Mouse (Mus musculus): Measurements from ENCODE around the gene Zbtb32.

DNA sequence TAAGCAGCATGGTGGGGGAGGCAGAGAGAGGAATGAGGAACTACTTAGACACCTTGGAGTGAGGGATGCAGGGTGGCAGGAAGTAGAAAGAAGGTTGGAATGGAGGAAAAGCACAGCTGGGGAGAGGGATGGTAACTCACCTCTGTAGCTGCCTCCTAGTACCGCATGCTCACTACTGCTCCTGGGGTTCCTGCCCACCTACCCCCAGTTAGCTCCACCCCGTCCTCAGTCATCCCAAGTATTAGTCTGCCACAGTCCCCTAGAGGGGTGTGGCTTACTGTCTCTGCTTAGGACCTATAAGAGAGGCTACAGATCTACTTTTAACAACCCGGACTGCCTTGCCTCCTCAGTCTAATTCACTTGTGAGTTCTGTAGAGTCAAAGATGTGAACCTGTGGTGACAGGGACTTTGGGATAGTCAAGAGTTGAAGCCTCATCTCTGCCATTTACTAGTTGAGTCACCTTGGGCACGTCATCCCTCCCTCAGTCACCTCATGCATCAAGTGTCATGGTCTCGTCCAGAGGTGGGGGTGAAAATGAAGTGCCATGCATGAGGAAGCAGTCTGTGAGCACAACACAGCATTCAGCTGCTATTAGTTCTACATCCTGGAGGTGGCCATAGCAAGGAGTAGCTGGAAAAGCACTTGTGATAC lies 5.8 kb downstream of the Zbtb32 start:
- no peak for TF ChIP-seq TAL1 (IDR thresholded peaks at IDR 0.05; ENCODE audit: low read length)
- TF ChIP-seq GATA1 (IDR thresholded peaks at IDR 0.05; ENCODE audit: low read length): no peak
